In the genomic region with DNA sequence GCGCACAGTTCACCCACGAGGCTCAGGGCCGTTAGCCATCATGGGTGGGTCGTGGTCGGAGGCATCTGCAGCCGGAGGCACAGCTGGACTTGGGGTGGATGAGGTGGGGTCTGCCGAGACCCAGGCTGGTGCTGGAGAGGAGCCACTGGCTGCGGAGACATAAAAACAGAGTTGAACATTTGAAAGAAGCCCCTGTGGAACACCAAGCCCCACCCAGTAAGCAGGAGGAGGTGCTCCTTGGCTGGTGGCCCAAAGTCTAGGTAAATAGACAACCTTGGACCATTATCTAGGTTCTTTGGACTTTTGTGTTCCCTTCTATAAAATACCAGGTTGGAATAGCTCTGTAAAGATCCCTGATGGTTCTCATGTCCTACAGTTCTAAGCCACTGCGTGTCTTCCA, we compare ENCODE assay signal across 11 mouse cellular contexts.
"Had no signal": no experiment of that assay in that cellular context is flagged by ENCODE, and none has a peak within 500 bp of the region (broad histone marks: within the 10 kb centered on the region; RNA-seq: fewer than 3 reads in every experiment).

No protein-coding gene starts in this region.

- H3K9me3 ChIP-seq: midbrain, embryonic 13.5 days had no signal

- ATAC-seq: lung, postnatal 0 days; midbrain, embryonic 13.5 days had no signal

- H3K4me3 ChIP-seq: layer of hippocampus, adult 2 months; limb, embryonic 13.5 days; liver, embryonic 15.5 days; midbrain, embryonic 13.5 days had no signal

- H3K4me2 ChIP-seq: limb, embryonic 13.5 days; liver, embryonic 15.5 days; midbrain, embryonic 13.5 days had no signal

- H3K27ac ChIP-seq: layer of hippocampus, adult 2 months; limb, embryonic 13.5 days; liver, embryonic 15.5 days; midbrain, embryonic 13.5 days; stomach, postnatal 0 days had no signal

- H3K9ac ChIP-seq: limb, embryonic 13.5 days; liver, embryonic 15.5 days; midbrain, embryonic 13.5 days had no signal

- H3K36me3 ChIP-seq: limb, embryonic 13.5 days; liver, embryonic 15.5 days; midbrain, embryonic 13.5 days had no signal

- H3K4me1 ChIP-seq: liver, embryonic 15.5 days; midbrain, embryonic 13.5 days had no signal

- DNase-seq: left cerebral cortex, postnatal 4 days; lung, adult 2 months; lung, postnatal 36 days; right cerebral cortex, postnatal 25 days; thymus, postnatal 4 days had no signal

- H3K27me3 ChIP-seq: limb, embryonic 13.5 days; liver, embryonic 15.5 days; midbrain, embryonic 13.5 days had no signal
